In the genomic region with DNA sequence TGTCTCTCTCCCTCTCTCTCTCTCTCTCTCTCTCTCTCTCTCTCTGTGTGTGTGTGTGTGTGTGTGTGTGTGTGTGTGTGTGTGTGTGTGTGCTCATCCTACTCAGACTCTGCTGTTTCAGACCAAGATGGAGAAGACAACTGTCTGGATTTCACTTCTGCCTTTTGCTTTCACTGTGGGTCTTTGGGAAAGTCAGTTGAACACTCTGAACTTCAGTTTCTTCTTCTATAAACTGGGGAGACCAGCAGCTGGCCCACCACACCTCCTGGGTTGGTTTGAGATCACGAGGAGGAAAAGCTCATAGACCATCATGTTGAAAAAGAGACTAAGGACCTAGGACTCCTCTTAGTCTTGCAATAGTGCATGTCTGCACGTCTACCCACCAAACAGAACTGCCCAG, we compare ENCODE assay signal across 20 mouse cellular contexts.
DNase-seq lines count a peak whose midpoint lies in the region; ATAC-seq and TF ChIP-seq lines count a peak whose summit lies in the region.
"Had no signal": no experiment of that assay in that cellular context is flagged by ENCODE, and none has a peak within 500 bp of the region (broad histone marks: within the 10 kb centered on the region; RNA-seq: fewer than 3 reads in every experiment).

No protein-coding gene starts in this region.

- 0 out of 2 replicates have a peak, but pooled peaks cover 5% of the 10 kb centered on the region for H3K4me1 ChIP-seq in liver, postnatal 0 days (ENCODE audit: insufficient read depth)
- H3K4me1 ChIP-seq in bone marrow, adult 2 months (ENCODE audit: control insufficient read depth, insufficient read depth, low read length), result peaks cover 10% of the 10 kb centered on the region

- no peaks in the 10 kb centered on the region for H3K9me3 ChIP-seq in liver, postnatal 0 days (ENCODE audit: low read length)
- H3K9me3 ChIP-seq: embryonic facial prominence, embryonic 10.5 days; forebrain, embryonic 13.5 days; heart, embryonic 13.5 days had no signal

- WGBS in liver, postnatal 0 days (ENCODE audit: insufficient replicate concordance), result 59% methylated on average over 2 of the region's 2 CpGs
- WGBS in bone marrow, adult 2 months, result 31% methylated on average over 2 of the region's 2 CpGs

- 0 out of 2 replicates have a peak overlapping the region, but pooled peaks have one; percentile 11 for H3K27ac ChIP-seq in liver, postnatal 0 days (ENCODE audit: low read depth)
- peak overlapping the region; percentile 12; the same call in 1 of the 2 replicates for H3K27ac ChIP-seq in bone marrow, adult 2 months (ENCODE audit: control insufficient read depth, insufficient read depth, low read depth, low read length, poor library complexity)
- H3K27ac ChIP-seq: embryonic facial prominence, embryonic 10.5 days; forebrain, embryonic 13.5 days; heart, embryonic 13.5 days; hindbrain, postnatal 0 days had no signal

- no peak overlapping the region for H3K4me2 ChIP-seq in liver, postnatal 0 days (ENCODE audit: low read depth, low read length)
- H3K4me2 ChIP-seq: forebrain, embryonic 13.5 days; heart, embryonic 13.5 days had no signal

- TF ChIP-seq EP300 in liver, postnatal 0 days (IDR thresholded peaks at IDR 0.05; ENCODE audit: low read depth), result no peak

- TF ChIP-seq POLR2A in bone marrow, adult 2 months (IDR thresholded peaks at IDR 0.05; ENCODE audit: borderline replicate concordance, control insufficient read depth, low read depth, low read length), result no peak

- no peak for DNase-seq in liver, postnatal 0 days
- no peak for DNase-seq in liver
- no peak for DNase-seq in left cerebral cortex, adult 8-10 months (ENCODE audit: low spot score in 2 of 2)
- no peak for DNase-seq in thymus, postnatal 0 days (ENCODE audit: low spot score)
- DNase-seq: adrenal gland, postnatal 10 days; B cell, adult 2 months; cerebellum, adult 11-12 months; cerebellum, adult 9-11 months; cerebellum, postnatal 36 days; forebrain, postnatal 0 days; gastrocnemius, postnatal 25 days; heart, adult 11 months; heart, postnatal 36 days had no signal

- no peaks in the 10 kb centered on the region for H3K27me3 ChIP-seq in liver, postnatal 0 days (ENCODE audit: insufficient read depth, low read length)
- H3K27me3 ChIP-seq: forebrain, embryonic 13.5 days had no signal

- H3K36me3 ChIP-seq in liver, postnatal 0 days (replicated peaks; ENCODE audit: insufficient read depth, low read length), result no peaks in the 10 kb centered on the region
- H3K36me3 ChIP-seq: embryonic facial prominence, embryonic 10.5 days; heart, embryonic 13.5 days had no signal

- no peak for TF ChIP-seq CTCF in liver, postnatal 0 days (IDR thresholded peaks at IDR 0.05; ENCODE audit: low read depth)
- TF ChIP-seq CTCF in bone marrow, adult 2 months (IDR thresholded peaks at IDR 0.05; ENCODE audit: control insufficient read depth, insufficient read depth, low read length), result no peak

- no peak for ATAC-seq in liver, postnatal 0 days
- ATAC-seq in megakaryocyte, adult 5-6 weeks (ENCODE audit: poor library complexity, severe bottlenecking), result peak; percentile 36; the same call in 1 of the 2 replicates
- ATAC-seq: CD4-positive, CD25-positive, alpha-beta regulatory T cell, adult 4 months; forebrain, embryonic 13.5 days; forebrain, postnatal 0 days; hindbrain, postnatal 0 days had no signal

- no peak overlapping the region for H3K9ac ChIP-seq in liver, postnatal 0 days (replicated peaks)
- H3K9ac ChIP-seq: forebrain, embryonic 13.5 days; forebrain, postnatal 0 days; heart, embryonic 13.5 days had no signal

- no peak overlapping the region for H3K4me3 ChIP-seq in liver, postnatal 0 days (ENCODE audit: low read depth, low read length)
- H3K4me3 ChIP-seq in bone marrow, adult 2 months (replicated peaks; ENCODE audit: control insufficient read depth, low read depth, low read length), result no peak overlapping the region
- H3K4me3 ChIP-seq: embryonic facial prominence, embryonic 10.5 days; forebrain, embryonic 13.5 days; heart, embryonic 13.5 days had no signal
